Mouse (Mus musculus) kidney, postnatal 0 days (tissue): Measurements from ENCODE around the gene Sp6. TPM values are rescaled to one million over a fixed set of nuclear protein-coding genes. Genes with fewer than 3 reads are reported as not detected.
A peak's percentile ranks its signal among the peaks of the same experiment; 100 is the strongest.

ENCODE experiments used
- ATAC-seq: fragments of 200-750 bp; cut with Nextera tagmentation; replicated peaks from 2 replicates; pipeline ENCODE4 v1.8.0; 2017; ENCODE audit warnings: low read depth, moderate number of reproducible peaks, moderate TSS enrichment, moderate library complexity; ENCODE audit not compliant: low FRiP score
- DNase-seq: peaks from one replicate; pipeline ENCODE4 v3.0.0-alpha.2; 2016; ENCODE audit warnings: low spot score
- H3K27ac ChIP-seq: fragments of 300-500 bp; sonication (generic); 2 replicates; pipeline ENCODE4 v1.5.1; 2014; ENCODE audit warnings: mild to moderate bottlenecking
- H3K27me3 ChIP-seq: fragments of 300-500 bp; sonication (generic); 2 replicates; pipeline ENCODE4 v1.6.1; 2014; ENCODE audit warnings: low read length, mixed read lengths; ENCODE audit not compliant: insufficient read depth
- H3K36me3 ChIP-seq: fragments of 300-500 bp; sonication (generic); 2 replicates; pipeline ENCODE4 v1.6.1; 2014; ENCODE audit warnings: low read length, mixed read lengths; ENCODE audit not compliant: insufficient read depth
- H3K4me1 ChIP-seq: fragments of 300-500 bp; sonication (generic); replicated peaks from 2 replicates; pipeline ENCODE4 v1.6.1; 2014; ENCODE audit warnings: antibody characterized with exemption, low read length, mixed read lengths; ENCODE audit not compliant: insufficient read depth
- H3K4me2 ChIP-seq: fragments of 300-500 bp; sonication (generic); 2 replicates; pipeline ENCODE4 v1.6.1; 2014; ENCODE audit warnings: mild to moderate bottlenecking, low read length, moderate library complexity, mixed read lengths
- H3K4me3 ChIP-seq: fragments of 300-500 bp; sonication (generic); replicated peaks from 2 replicates; pipeline ENCODE4 v1.5.1; 2014; ENCODE audit warnings: low read depth, low read length
- H3K9ac ChIP-seq: fragments of 300-500 bp; sonication (generic); 2 replicates; pipeline ENCODE4 v1.6.1; 2014; ENCODE audit warnings: low read depth, low read length
- H3K9me3 ChIP-seq: fragments of 300-500 bp; sonication (generic); replicated peaks from 2 replicates; pipeline ENCODE4 v1.6.1; 2016; ENCODE audit warnings: low read length, inconsistent platforms, mixed read lengths
- CTCF ChIP-seq: IDR thresholded peaks from 2 replicates; pipeline ENCODE4 v1.5.1; 2016; ENCODE audit warnings: antibody characterized with exemption, low read depth, mild to moderate bottlenecking, moderate library complexity
- WGBS: fragments of 180-500 bp; shearing (Covaris S2); extraction: QIAGEN DNeasy Blood & Tissue Kit; methylation state at CpG from one replicate; pipeline ENCODE4 v1.1.7; 2014; 5-methylcytosine and 5-hydroxymethylcytosine counted together
- polyA plus RNA-seq: library from polyadenylated mRNA; unstranded; fragments of >200 nt; fragmentation: Nextera tagmentation; extraction: Ambion mirVana; gene quantifications from 2 replicates; pipeline ENCODE4 v1.2.1, GENCODE M21; 2015

Gene Sp6
- polyA plus RNA-seq, 1 experiment from 2014 or later: 2.0 TPM

DNA sequence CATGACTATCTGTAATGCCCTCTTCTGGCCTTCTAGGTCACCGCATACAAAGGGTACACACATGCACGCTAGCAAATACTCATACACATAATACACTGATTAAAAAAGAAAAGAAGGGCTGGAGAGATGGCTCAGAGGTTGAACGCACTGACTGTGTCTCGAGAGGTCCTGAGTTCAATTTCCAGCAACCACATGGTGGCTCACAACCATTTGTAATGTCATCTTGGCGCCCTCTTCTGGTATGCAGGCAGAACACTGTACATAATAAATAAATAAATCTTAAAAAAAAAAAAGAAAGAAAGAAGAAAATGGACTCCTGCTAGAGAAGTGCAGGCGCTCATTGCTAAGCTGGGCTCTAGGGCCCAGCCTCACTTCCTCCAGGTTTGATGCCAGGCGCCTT is 32.7 kb downstream of the Sp6 start:
- ATAC-seq: no peak
- Histone ChIP-seq H3K27me3 (no peaks in the 10 kb centered on the region), H3K4me2 (no peak overlapping the region), H3K4me3 (no peak overlapping the region), H3K36me3 (peaks cover 15% of the 10 kb centered on the region; the same call in 1 of the 2 replicates), H3K9ac (no peak overlapping the region), H3K9me3 (no peaks in the 10 kb centered on the region), H3K27ac (no peak overlapping the region), H3K4me1 (0 out of 2 replicates have a peak, but pooled peaks cover 5% of the 10 kb centered on the region)
- no peak for DNase-seq
- 89% methylated on average over 7 of the region's 7 CpGs for WGBS
- TF ChIP-seq CTCF: peak; percentile 51

DNA sequence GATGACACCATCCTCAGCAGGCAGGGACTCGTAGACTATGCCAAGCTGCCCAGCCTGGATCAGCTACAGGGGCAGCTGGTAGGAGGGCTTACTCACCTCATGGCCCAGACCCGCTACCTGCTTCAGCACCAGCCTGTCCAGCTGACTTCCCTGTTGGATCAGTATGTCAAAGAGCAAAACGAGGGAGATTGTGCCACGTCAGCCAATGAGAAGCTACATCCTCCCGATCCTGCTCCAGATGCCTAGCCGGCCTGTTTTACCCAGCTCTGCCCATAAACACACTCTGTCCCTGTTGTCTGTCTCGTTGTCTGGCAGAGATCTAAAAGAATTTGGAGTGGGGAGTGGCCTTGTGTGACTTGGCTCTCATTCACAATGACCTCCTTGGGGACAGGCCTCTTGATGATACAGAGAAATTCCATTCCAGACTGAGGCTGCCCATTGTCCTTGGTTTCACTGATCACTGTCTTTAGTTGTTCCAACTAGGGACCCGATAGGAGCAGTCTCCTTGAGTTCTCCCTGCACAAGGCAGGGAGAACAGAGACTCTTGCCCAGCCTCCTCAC is 35.0 kb downstream of the Sp6 start:
- peaks cover 15% of the 10 kb centered on the region; the same call in 1 of the 2 replicates for H3K36me3 ChIP-seq
- no peak for TF ChIP-seq CTCF
- no peaks in the 10 kb centered on the region for H3K27me3 ChIP-seq
- no peak overlapping the region for H3K4me2 ChIP-seq
- 77% methylated on average over 8 of the region's 8 CpGs for WGBS
- no peak overlapping the region for H3K27ac ChIP-seq
- H3K4me1 ChIP-seq: peaks cover 12% of the 10 kb centered on the region
- H3K9me3 ChIP-seq: no peaks in the 10 kb centered on the region
- ATAC-seq: no peak
- DNase-seq: no peak
- H3K9ac ChIP-seq: no peak overlapping the region
- H3K4me3 ChIP-seq: no peak overlapping the region

- Histone ChIP-seq H3K4me2 (no peak overlapping the region; the same call in 1 of the 2 replicates), H3K27ac (no peak overlapping the region)
Measured at GRCm38 (mm10) chr11:97049492-97050085, 36.4 kb downstream of the Sp6 start.

DNA sequence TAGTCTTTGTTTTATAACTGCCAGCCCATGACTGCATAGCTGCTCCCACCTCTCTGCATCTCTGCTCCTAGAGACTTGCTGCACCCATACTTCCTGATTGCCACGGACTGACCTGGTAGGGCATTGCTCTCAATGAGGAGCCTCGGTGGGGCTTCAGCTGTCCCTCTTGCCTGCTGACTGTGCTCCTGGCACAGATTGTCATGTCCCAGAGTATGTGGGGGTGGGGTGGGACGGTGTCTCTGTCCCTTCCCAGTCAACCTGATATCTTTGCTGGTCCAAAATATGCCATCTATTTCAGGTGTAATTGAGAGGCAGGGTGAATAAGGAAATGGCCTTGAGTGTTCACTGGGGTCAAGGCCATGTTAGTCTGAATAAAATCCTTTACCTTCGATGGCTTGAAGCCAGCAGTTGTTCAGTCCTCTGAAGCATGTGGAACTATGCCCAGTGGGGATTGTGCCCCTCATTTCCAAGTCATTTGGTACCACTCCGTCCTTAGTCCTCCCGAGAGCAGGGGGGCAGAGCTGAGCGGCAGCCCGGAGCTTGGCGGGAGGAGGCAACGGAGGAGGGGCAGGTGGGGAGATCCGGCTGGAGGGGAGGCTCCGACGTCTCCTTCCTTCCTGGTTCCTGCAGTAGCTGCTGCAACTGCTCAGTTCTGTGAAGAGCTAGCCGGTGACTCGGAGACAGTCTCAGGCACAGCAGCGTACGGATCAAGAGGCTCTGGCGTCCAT is 37.2 kb downstream of the Sp6 start, which contains the start of gene Osbpl7:
Gene Osbpl7 (plus strand): TSS at position 413 of the 728 bp plus-strand sequence.
- 5% methylated on average over 18 of the region's 18 CpGs for WGBS
- Histone ChIP-seq H3K27ac (peak within 1 kb of the TSS; percentile 71; the same call in 1 of the 2 replicates), H3K36me3 (peaks cover 29% of the 10 kb centered on the region), H3K4me1 (peaks cover 12% of the 10 kb centered on the region), H3K27me3 (no peaks in the 10 kb centered on the region), H3K9me3 (no peaks in the 10 kb centered on the region), H3K4me2 (peak within 1 kb of the TSS; percentile 90), H3K4me3 (peak within 1 kb of the TSS; percentile 72), H3K9ac (peak within 1 kb of the TSS; percentile 86)
- ATAC-seq (peak; percentile 30), DNase-seq (peak; percentile 91)
- TF ChIP-seq CTCF: peak; percentile 57

More at GRCm38 (mm10) chr11:97049492-97050085, 36.4 kb downstream of the Sp6 start:
- Histone ChIP-seq H3K9me3 (no peaks in the 10 kb centered on the region), H3K36me3 (peaks cover 22% of the 10 kb centered on the region), H3K9ac (no peak overlapping the region), H3K4me1 (peaks cover 12% of the 10 kb centered on the region), H3K4me3 (no peak overlapping the region), H3K27me3 (no peaks in the 10 kb centered on the region)
- DNase-seq: no peak
- no peak for ATAC-seq
- no peak for TF ChIP-seq CTCF
- WGBS: 74% methylated on average over 6 of the region's 6 CpGs

DNA sequence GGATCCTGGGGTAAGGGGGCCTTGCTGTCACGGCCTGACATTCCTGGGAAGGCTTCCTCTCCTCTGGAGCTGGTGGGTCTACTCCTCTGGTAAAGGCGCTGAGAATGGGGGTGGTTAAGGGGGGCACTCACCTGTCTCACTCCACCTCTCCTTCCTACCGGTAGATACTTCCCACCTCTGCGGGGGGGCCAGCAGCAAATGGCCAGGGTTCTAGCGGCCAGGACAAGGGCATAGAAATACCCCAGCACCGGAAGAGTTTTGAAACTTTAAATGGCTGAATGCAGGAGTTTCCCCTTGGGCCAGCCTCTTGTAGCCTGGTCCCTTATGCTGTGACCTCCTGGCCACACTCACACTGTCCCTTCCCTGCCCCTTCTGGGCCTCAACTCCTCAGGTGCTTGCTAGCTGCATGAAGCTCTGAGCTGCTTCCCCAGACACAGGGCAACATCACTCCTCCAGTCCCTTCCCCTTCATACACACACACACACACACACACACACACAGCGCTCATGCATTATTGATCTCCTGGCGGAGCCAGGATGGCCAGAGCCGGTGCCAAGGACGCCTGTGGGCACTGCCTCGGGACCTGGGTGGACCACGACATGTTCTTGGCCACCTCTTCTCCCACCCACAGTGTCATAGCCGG is 37.9 kb downstream of the Sp6 start:
- H3K27me3 ChIP-seq: no peaks in the 10 kb centered on the region
- peaks cover 12% of the 10 kb centered on the region for H3K4me1 ChIP-seq
- peak overlapping the region; percentile 72 for H3K4me3 ChIP-seq
- ATAC-seq (no peak), DNase-seq (no peak)
- peak overlapping the region; percentile 90 for H3K4me2 ChIP-seq
- 19% methylated on average over 13 of the region's 13 CpGs for WGBS
- peaks cover 36% of the 10 kb centered on the region for H3K36me3 ChIP-seq
- no peaks in the 10 kb centered on the region for H3K9me3 ChIP-seq
- H3K27ac ChIP-seq: peak overlapping the region; percentile 71; the same call in 1 of the 2 replicates
- peak overlapping the region; percentile 86 for H3K9ac ChIP-seq
- TF ChIP-seq CTCF: no peak

- no peak overlapping the region for H3K27ac ChIP-seq
- peak; percentile 37; the same call in 1 of the 2 replicates for ATAC-seq
Measured at GRCm38 (mm10) chr11:97052219-97052646, 39.0 kb downstream of the Sp6 start.

More at GRCm38 (mm10) chr11:97052219-97052646, 39.0 kb downstream of the Sp6 start:
- Histone ChIP-seq H3K27me3 (no peaks in the 10 kb centered on the region), H3K9ac (0 out of 2 replicates have a peak overlapping the region, but pooled peaks have one; percentile 86), H3K36me3 (peaks cover 38% of the 10 kb centered on the region), H3K4me2 (peak overlapping the region; percentile 90), H3K4me1 (peaks cover 12% of the 10 kb centered on the region), H3K4me3 (no peak overlapping the region), H3K9me3 (no peaks in the 10 kb centered on the region)
- DNase-seq: peak; percentile 33
- no peak for TF ChIP-seq CTCF
- WGBS: 28% methylated on average over 11 of the region's 11 CpGs
